Mouse (Mus musculus) ES-E14 (cell line): Measurements from ENCODE around the gene Plekhg1.

ENCODE experiments used
- HCFC1 ChIP-seq: IDR thresholded peaks from 2 replicates; pipeline ENCODE4 v1.6.1; 2012; ENCODE audit warnings: low read length, inconsistent platforms, borderline replicate concordance; ENCODE audit not compliant: insufficient read depth
- ZC3H11A ChIP-seq: IDR thresholded peaks from 2 replicates; pipeline ENCODE4 v1.6.1; 2012; ENCODE audit warnings: low read depth, mild to moderate bottlenecking, inconsistent platforms, low read length, borderline replicate concordance
- ZNF384 ChIP-seq: IDR thresholded peaks from 2 replicates; pipeline ENCODE4 v1.6.1; 2012; ENCODE audit warnings: low read depth, low read length, inconsistent platforms

- TF ChIP-seq ZNF384: no peak
- TF ChIP-seq HCFC1: no peak
- no peak for TF ChIP-seq ZC3H11A
Measured at GRCm38 (mm10) chr10:3823826-3824225, 83.7 kb downstream of the Plekhg1 start.
